In the genomic region with DNA sequence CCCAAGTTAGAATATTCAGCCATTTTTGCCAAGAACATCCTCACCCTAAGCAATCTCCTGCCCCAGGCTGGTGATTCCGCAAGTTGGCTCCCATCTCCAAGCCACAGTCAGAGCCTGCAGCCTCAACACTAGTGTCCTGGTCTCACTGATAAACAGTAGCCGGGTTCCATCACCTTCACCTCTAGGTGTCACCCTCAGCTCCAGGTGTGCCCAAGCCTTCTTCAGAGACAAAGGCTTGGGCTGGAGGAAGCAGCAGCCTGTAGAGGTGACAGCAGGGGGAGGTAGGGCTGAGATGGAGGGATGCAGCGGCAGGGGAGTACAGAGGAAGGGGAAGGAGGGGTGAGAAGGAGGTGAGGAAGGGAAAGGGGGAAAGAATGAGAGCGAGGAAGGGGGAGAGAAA, we compare ENCODE assay signal across 9 mouse cellular contexts.
A peak's percentile ranks its signal among the peaks of the same experiment; 100 is the strongest.
DNase-seq lines count a peak whose midpoint lies in the region; ATAC-seq and TF ChIP-seq lines count a peak whose summit lies in the region.
"Had no signal": no experiment of that assay in that cellular context is flagged by ENCODE, and none has a peak within 500 bp of the region (broad histone marks: within the 10 kb centered on the region; RNA-seq: fewer than 3 reads in every experiment).

No protein-coding gene starts in this region.

- no peak overlapping the region for H3K4me3 ChIP-seq in liver, embryonic 14.5 days (ENCODE audit: insufficient read depth in 1 of 2, low read depth in 2 of 2, low read length in 2 of 2)
- no peak overlapping the region for H3K4me3 ChIP-seq in liver, embryonic 12.5 days
- H3K4me3 ChIP-seq in intestine, embryonic 16.5 days (ENCODE audit: low read length) = no peak overlapping the region
- no peak overlapping the region for H3K4me3 ChIP-seq in thymus, adult 2 months (ENCODE audit: control insufficient read depth, insufficient read depth, low read length)
- H3K4me3 ChIP-seq: neural tube, embryonic 15.5 days had no signal

- no peak overlapping the region for H3K27ac ChIP-seq in liver, embryonic 14.5 days
- H3K27ac ChIP-seq in liver, embryonic 12.5 days = no peak overlapping the region
- H3K27ac ChIP-seq in intestine, embryonic 16.5 days (ENCODE audit: low read length) = no peak overlapping the region
- H3K27ac ChIP-seq in thymus, adult 2 months (ENCODE audit: control insufficient read depth, insufficient read depth, low read length) = no peak overlapping the region
- H3K27ac ChIP-seq: neural tube, embryonic 15.5 days had no signal

- no peaks in the 10 kb centered on the region for H3K4me1 ChIP-seq in liver, embryonic 14.5 days (replicated peaks; ENCODE audit: control insufficient read depth in 2 of 2, insufficient read depth in 2 of 2, low read length in 1 of 2)
- H3K4me1 ChIP-seq in liver, embryonic 12.5 days = no peaks in the 10 kb centered on the region
- peaks cover 17% of the 10 kb centered on the region; the same call in 1 of the 2 replicates for H3K4me1 ChIP-seq in intestine, embryonic 16.5 days (ENCODE audit: control insufficient read depth, insufficient read depth, low read length)
- H3K4me1 ChIP-seq in thymus, adult 2 months (replicated peaks; ENCODE audit: control insufficient read depth, insufficient read depth, low read length) = peaks cover 5% of the 10 kb centered on the region; the same call in 1 of the 2 replicates

- no peak overlapping the region for H3K9ac ChIP-seq in liver, embryonic 14.5 days (replicated peaks)
- H3K9ac ChIP-seq in liver, embryonic 12.5 days = no peak overlapping the region
- H3K9ac ChIP-seq in intestine, embryonic 16.5 days (ENCODE audit: low read depth, low read length) = no peak overlapping the region
- H3K9ac ChIP-seq: neural tube, embryonic 15.5 days had no signal

- no peak overlapping the region for H3K4me2 ChIP-seq in liver, embryonic 14.5 days (ENCODE audit: low read depth)
- no peak overlapping the region for H3K4me2 ChIP-seq in liver, embryonic 12.5 days
- no peak overlapping the region for H3K4me2 ChIP-seq in intestine, embryonic 16.5 days (ENCODE audit: low read depth, low read length)
- H3K4me2 ChIP-seq: neural tube, embryonic 15.5 days had no signal

- H3K36me3 ChIP-seq in liver, embryonic 14.5 days (replicated peaks; ENCODE audit: control insufficient read depth, insufficient read depth, low read depth) = no peaks in the 10 kb centered on the region
- H3K36me3 ChIP-seq in liver, embryonic 12.5 days = no peaks in the 10 kb centered on the region
- H3K36me3 ChIP-seq in intestine, embryonic 16.5 days (ENCODE audit: control insufficient read depth, insufficient read depth, low read length) = no peaks in the 10 kb centered on the region
- H3K36me3 ChIP-seq in thymus, adult 2 months (ENCODE audit: control insufficient read depth, insufficient read depth, low read length) = no peaks in the 10 kb centered on the region
- H3K36me3 ChIP-seq: neural tube, embryonic 15.5 days had no signal

- 0 out of 2 replicates have a peak, but pooled peaks have one; percentile 13 for TF ChIP-seq CTCF in liver, embryonic 14.5 days (IDR thresholded peaks at IDR 0.05; ENCODE audit: low read depth)
- TF ChIP-seq CTCF in thymus, adult 2 months (IDR thresholded peaks at IDR 0.05; ENCODE audit: borderline replicate concordance, control insufficient read depth, extremely low read depth, insufficient read depth, low read length, poor library complexity) = 0 out of 2 replicates have a peak, but pooled peaks have one; percentile 36

- TF ChIP-seq EP300 in liver, embryonic 14.5 days (IDR thresholded peaks at IDR 0.05; ENCODE audit: low read depth) = no peak

- H3K9me3 ChIP-seq in liver, embryonic 14.5 days (ENCODE audit: control insufficient read depth, low read length) = no peaks in the 10 kb centered on the region
- H3K9me3 ChIP-seq in liver, embryonic 12.5 days (replicated peaks) = no peaks in the 10 kb centered on the region
- H3K9me3 ChIP-seq in intestine, embryonic 16.5 days (ENCODE audit: control insufficient read depth, low read length) = no peaks in the 10 kb centered on the region
- H3K9me3 ChIP-seq: neural tube, embryonic 15.5 days had no signal

- ATAC-seq in liver, embryonic 14.5 days (ENCODE audit: insufficient read depth) = no peak
- ATAC-seq in liver, embryonic 12.5 days = no peak
- peak; percentile 66 for ATAC-seq in intestine, embryonic 16.5 days

- TF ChIP-seq POLR2A in thymus, adult 2 months (IDR thresholded peaks at IDR 0.05; ENCODE audit: control insufficient read depth, extremely low read depth, insufficient read depth, low read length, poor library complexity) = no peak

- no peak for DNase-seq in liver, embryonic 14.5 days (ENCODE audit: low read depth in 3 of 3, low spot score in 3 of 3)
- peak; percentile 64 for DNase-seq in cerebellum, adult 11-12 months
- peak; percentile 38 for DNase-seq in thymus, adult 2 months
- DNase-seq in right cerebral cortex, postnatal 25 days = no peak
- DNase-seq in ovary, postnatal 10 days (ENCODE audit: low spot score) = no peak
- DNase-seq in right cerebral cortex, postnatal 14 days = no peak

- WGBS in liver, embryonic 14.5 days (ENCODE audit: insufficient replicate concordance) = 17% methylated on average over 4 of the region's 4 CpGs
- WGBS in liver, embryonic 12.5 days (ENCODE audit: insufficient replicate concordance) = 20% methylated on average over 4 of the region's 4 CpGs
- 20% methylated on average over 4 of the region's 4 CpGs for WGBS in intestine, embryonic 16.5 days
- WGBS in thymus, adult 2 months = 33% methylated on average over 3 of the region's 4 CpGs

- H3K27me3 ChIP-seq in liver, embryonic 14.5 days (ENCODE audit: control insufficient read depth, insufficient read depth, low read length) = peaks cover 25% of the 10 kb centered on the region
- H3K27me3 ChIP-seq in liver, embryonic 12.5 days (replicated peaks) = peaks cover 98% of the 10 kb centered on the region
- peaks cover 18% of the 10 kb centered on the region for H3K27me3 ChIP-seq in intestine, embryonic 16.5 days (replicated peaks; ENCODE audit: control insufficient read depth, insufficient read depth, low read length)
- peaks cover 9% of the 10 kb centered on the region for H3K27me3 ChIP-seq in thymus, adult 2 months (ENCODE audit: control insufficient read depth, insufficient read depth, low read length)

Comparison
In these comparisons a context has a peak if more than half of its experiments do, and no peak if none do; other contexts are left out.
1. DNase-seq: peak in cerebellum, adult 11-12 months (single experiment) and thymus, adult 2 months (single experiment); none in liver, embryonic 14.5 days (0 of 3), right cerebral cortex, postnatal 25 days (single experiment), ovary, postnatal 10 days (single experiment) and right cerebral cortex, postnatal 14 days (single experiment).